10 mouse cellular contexts compared by ENCODE assay signal in the genomic region with DNA sequence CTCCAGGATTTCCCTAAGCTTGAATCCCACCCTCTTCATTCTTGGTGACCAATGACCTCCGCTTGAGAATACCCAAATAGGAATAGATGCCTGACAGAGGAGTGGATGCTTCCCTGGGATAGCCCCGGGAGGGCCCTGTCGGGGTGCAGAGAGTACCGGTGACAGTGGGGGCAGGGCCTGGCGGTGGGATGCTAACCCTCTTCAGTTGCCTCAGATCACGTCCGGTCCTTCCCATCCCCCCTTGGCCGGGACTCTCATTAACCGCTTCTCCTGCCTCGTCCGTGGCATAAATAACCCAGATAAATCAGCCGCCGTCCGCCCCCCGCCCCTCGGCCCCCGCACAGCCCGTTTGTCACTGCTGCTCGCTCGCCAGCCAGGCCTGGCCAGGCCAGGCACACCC. TPM values are rescaled to one million over a fixed set of nuclear protein-coding genes. Genes with fewer than 3 reads are reported as not detected.
DNase-seq lines count a peak whose midpoint lies in the region; ATAC-seq and TF ChIP-seq lines count a peak whose summit lies in the region.
"Had no signal": no experiment of that assay in that cellular context is flagged by ENCODE, and none has a peak within 500 bp of the region (broad histone marks: within the 10 kb centered on the region; RNA-seq: fewer than 3 reads in every experiment).

No protein-coding gene starts in this region.

- no peaks in the 10 kb centered on the region for H3K36me3 ChIP-seq in forebrain, embryonic 11.5 days (ENCODE audit: control insufficient read depth, insufficient read depth, low read length)
- 0 out of 2 replicates have a peak, but pooled peaks cover 7% of the 10 kb centered on the region for H3K36me3 ChIP-seq in forebrain, postnatal 0 days (ENCODE audit: insufficient read depth)
- H3K36me3 ChIP-seq in stomach, embryonic 14.5 days (ENCODE audit: control insufficient read depth, insufficient read depth, low read length): peaks cover 6% of the 10 kb centered on the region; the same call in 1 of the 2 replicates
- H3K36me3 ChIP-seq in stomach, postnatal 0 days (ENCODE audit: control insufficient read depth, insufficient read depth, low read length): peaks cover 9% of the 10 kb centered on the region
- H3K36me3 ChIP-seq in liver, embryonic 16.5 days (ENCODE audit: control insufficient read depth, insufficient read depth): no peaks in the 10 kb centered on the region

- H3K9ac ChIP-seq in forebrain, embryonic 11.5 days (ENCODE audit: low read length): 0 out of 2 replicates have a peak overlapping the region, but pooled peaks have one; percentile 7
- no peak overlapping the region for H3K9ac ChIP-seq in forebrain, postnatal 0 days
- no peak overlapping the region for H3K9ac ChIP-seq in stomach, embryonic 14.5 days (replicated peaks; ENCODE audit: low read depth, low read length)
- no peak overlapping the region for H3K9ac ChIP-seq in stomach, postnatal 0 days (ENCODE audit: low read length)
- no peak overlapping the region for H3K9ac ChIP-seq in liver, embryonic 16.5 days (ENCODE audit: low read depth, low read length)

- no peak for TF ChIP-seq CTCF in forebrain, postnatal 0 days (IDR thresholded peaks at IDR 0.05; ENCODE audit: low read depth)
- no peak for TF ChIP-seq CTCF in stomach, postnatal 0 days (IDR thresholded peaks at IDR 0.05; ENCODE audit: low read depth)

- no peak for DNase-seq in forebrain, embryonic 11.5 days (ENCODE audit: low spot score)
- no peak for DNase-seq in forebrain, postnatal 0 days
- DNase-seq in stomach, postnatal 0 days (ENCODE audit: low spot score): no peak
- no peak for DNase-seq in ovary, postnatal 14 days (ENCODE audit: low spot score)
- DNase-seq in adrenal gland, postnatal 36 days: no peak
- no peak for DNase-seq in right cerebral cortex, postnatal 4 days

- ATAC-seq in forebrain, embryonic 11.5 days (replicated peaks; ENCODE audit: low FRiP score): no peak
- no peak for ATAC-seq in forebrain, postnatal 0 days
- no peak for ATAC-seq in stomach, embryonic 14.5 days (ENCODE audit: insufficient number of reproducible peaks, insufficient read depth, low FRiP score, low read depth)
- ATAC-seq in stomach, postnatal 0 days (ENCODE audit: low FRiP score, low TSS enrichment): no peak
- no peak for ATAC-seq in liver, embryonic 16.5 days (ENCODE audit: low read depth)

- H3K4me3 ChIP-seq in forebrain, embryonic 11.5 days (ENCODE audit: low read depth, low read length): no peak overlapping the region
- no peak overlapping the region for H3K4me3 ChIP-seq in forebrain, postnatal 0 days (ENCODE audit: low read depth, low read length)
- H3K4me3 ChIP-seq in stomach, embryonic 14.5 days (ENCODE audit: low read depth, low read length): no peak overlapping the region
- H3K4me3 ChIP-seq in stomach, postnatal 0 days (ENCODE audit: low read depth, low read length): no peak overlapping the region
- H3K4me3 ChIP-seq in liver, embryonic 16.5 days (ENCODE audit: low read depth, low read length): peak overlapping the region; percentile 26; the same call in 1 of the 2 replicates

- peak overlapping the region; percentile 24; the same call in 1 of the 2 replicates for H3K4me2 ChIP-seq in forebrain, embryonic 11.5 days (ENCODE audit: low read depth, low read length, severe bottlenecking)
- H3K4me2 ChIP-seq in forebrain, postnatal 0 days (ENCODE audit: low read depth): no peak overlapping the region
- H3K4me2 ChIP-seq in stomach, embryonic 14.5 days (replicated peaks; ENCODE audit: low read depth, low read length): peak overlapping the region; percentile 24; the same call in 1 of the 2 replicates
- H3K4me2 ChIP-seq in stomach, postnatal 0 days (replicated peaks; ENCODE audit: low read depth): no peak overlapping the region
- H3K4me2 ChIP-seq in liver, embryonic 16.5 days (ENCODE audit: low read depth, low read length): peak overlapping the region; percentile 58

- no peaks in the 10 kb centered on the region for H3K9me3 ChIP-seq in forebrain, embryonic 11.5 days (ENCODE audit: control insufficient read depth, low read length)
- no peaks in the 10 kb centered on the region for H3K9me3 ChIP-seq in forebrain, postnatal 0 days (ENCODE audit: low read length)
- no peaks in the 10 kb centered on the region for H3K9me3 ChIP-seq in stomach, embryonic 14.5 days (ENCODE audit: control insufficient read depth, low read depth, low read length)
- H3K9me3 ChIP-seq in stomach, postnatal 0 days (ENCODE audit: control insufficient read depth, low read length): no peaks in the 10 kb centered on the region
- no peaks in the 10 kb centered on the region for H3K9me3 ChIP-seq in liver, embryonic 16.5 days (replicated peaks; ENCODE audit: control insufficient read depth, low read length)

- peak overlapping the region; percentile 21; the same call in 1 of the 2 replicates for H3K27ac ChIP-seq in forebrain, embryonic 11.5 days (ENCODE audit: low read depth, low read length)
- H3K27ac ChIP-seq in forebrain, postnatal 0 days (ENCODE audit: low read depth, low read length): no peak overlapping the region
- peak overlapping the region; percentile 22; the same call in 1 of the 2 replicates for H3K27ac ChIP-seq in stomach, embryonic 14.5 days (ENCODE audit: low read length)
- no peak overlapping the region for H3K27ac ChIP-seq in stomach, postnatal 0 days (replicated peaks)
- H3K27ac ChIP-seq in liver, embryonic 16.5 days (ENCODE audit: low read length): no peak overlapping the region; the same call in 1 of the 2 replicates

- no peak for TF ChIP-seq EP300 in stomach, postnatal 0 days (optimal IDR thresholded peaks at IDR 0.05)

- 3% methylated on average over 19 of the region's 20 CpGs for WGBS in forebrain, embryonic 11.5 days
- 6% methylated on average over 18 of the region's 20 CpGs for WGBS in forebrain, postnatal 0 days
- WGBS in stomach, embryonic 14.5 days: 3% methylated on average over 20 of the region's 20 CpGs
- 8% methylated on average over 13 of the region's 20 CpGs for WGBS in stomach, postnatal 0 days
- 2% methylated on average over 19 of the region's 20 CpGs for WGBS in liver, embryonic 16.5 days (ENCODE audit: insufficient replicate concordance)

- H3K4me1 ChIP-seq in forebrain, embryonic 11.5 days (replicated peaks; ENCODE audit: control insufficient read depth, insufficient read depth, low read length): peaks cover 57% of the 10 kb centered on the region
- H3K4me1 ChIP-seq in forebrain, postnatal 0 days (ENCODE audit: insufficient read depth): peaks cover 26% of the 10 kb centered on the region
- peaks cover 47% of the 10 kb centered on the region for H3K4me1 ChIP-seq in stomach, embryonic 14.5 days (ENCODE audit: control insufficient read depth, insufficient read depth, low read length)
- 0 out of 2 replicates have a peak, but pooled peaks cover 7% of the 10 kb centered on the region for H3K4me1 ChIP-seq in stomach, postnatal 0 days (replicated peaks; ENCODE audit: control insufficient read depth, insufficient read depth)
- H3K4me1 ChIP-seq in liver, embryonic 16.5 days (ENCODE audit: control insufficient read depth, low read depth, low read length): peaks cover 64% of the 10 kb centered on the region

- peaks cover 47% of the 10 kb centered on the region for H3K27me3 ChIP-seq in forebrain, embryonic 11.5 days (ENCODE audit: control insufficient read depth, insufficient read depth, low read length)
- H3K27me3 ChIP-seq in forebrain, postnatal 0 days (ENCODE audit: insufficient read depth, low read length): peaks cover 41% of the 10 kb centered on the region
- H3K27me3 ChIP-seq in stomach, embryonic 14.5 days (ENCODE audit: control insufficient read depth, insufficient read depth, low read length): peaks cover 31% of the 10 kb centered on the region
- peaks cover 7% of the 10 kb centered on the region; the same call in 1 of the 2 replicates for H3K27me3 ChIP-seq in stomach, postnatal 0 days (ENCODE audit: control insufficient read depth, insufficient read depth, low read length)
- peaks cover 56% of the 10 kb centered on the region for H3K27me3 ChIP-seq in liver, embryonic 16.5 days (ENCODE audit: control insufficient read depth, insufficient read depth, low read depth, low read length)

RNA-seq across cellular contexts. Expression of a gene that starts 3.6 kb away (rescaled TPM):
- 0.61 TPM in 2 replicates for polyA plus RNA-seq in forebrain, embryonic 11.5 days (2014; fragmentation: Nextera tagmentation; extraction: Ambion mirVana)
- 21.2 and 21.4 TPM in 2 replicates for total RNA-seq in forebrain, postnatal 0 days (2014; rRNA removed)
- polyA plus RNA-seq in forebrain, postnatal 0 days (2015; fragmentation: Nextera tagmentation; extraction: Ambion mirVana): 6.3 and 7.7 TPM in 2 replicates
- polyA plus RNA-seq in stomach, embryonic 14.5 days (2014; fragmentation: Nextera tagmentation; extraction: Ambion mirVana): 0.16 and 0.25 TPM in 2 replicates
- polyA plus RNA-seq in stomach, postnatal 0 days (2015; fragmentation: Nextera tagmentation; extraction: Ambion mirVana): 0.55 and 0.63 TPM in 2 replicates
- 0.06 TPM in 1 of 2 replicates, not detected in the other for polyA plus RNA-seq in liver, embryonic 16.5 days (2015; fragmentation: Nextera tagmentation; extraction: Ambion mirVana)
- total RNA-seq in adrenal gland, postnatal 36 days (2021): 1 to 10 TPM; 3.1 to 4.8 TPM
- total RNA-seq: neutrophil, adult 5-6 weeks had no signal
- polyA plus RNA-seq: inflammation-experienced regulatory T-cells, adult 6 months had no signal

RNA-seq across cellular contexts. Expression of a gene that starts 10.9 kb away (rescaled TPM):
- 46.3 and 47.2 TPM in 2 replicates for polyA plus RNA-seq in forebrain, embryonic 11.5 days (2014; fragmentation: Nextera tagmentation; extraction: Ambion mirVana)
- total RNA-seq in forebrain, postnatal 0 days (2014; rRNA removed): 57.3 and 68.3 TPM in 2 replicates
- 64.0 and 64.9 TPM in 2 replicates for polyA plus RNA-seq in forebrain, postnatal 0 days (2015; fragmentation: Nextera tagmentation; extraction: Ambion mirVana)
- polyA plus RNA-seq in stomach, embryonic 14.5 days (2014; fragmentation: Nextera tagmentation; extraction: Ambion mirVana): 75.2 and 84.5 TPM in 2 replicates
- polyA plus RNA-seq in stomach, postnatal 0 days (2015; fragmentation: Nextera tagmentation; extraction: Ambion mirVana): 85.2 and 98.6 TPM in 2 replicates
- 32.5 and 35.7 TPM in 2 replicates for polyA plus RNA-seq in liver, embryonic 16.5 days (2015; fragmentation: Nextera tagmentation; extraction: Ambion mirVana)
- 10 to 100 TPM; 58.7 to 72.1 TPM for total RNA-seq in adrenal gland, postnatal 36 days (2021)

RNA-seq across cellular contexts. Expression of a gene that starts 32.5 kb away (rescaled TPM):
- polyA plus RNA-seq in forebrain, embryonic 11.5 days (2014; fragmentation: Nextera tagmentation; extraction: Ambion mirVana): 21.3 and 23.3 TPM in 2 replicates
- total RNA-seq in forebrain, postnatal 0 days (2014; rRNA removed): 65.9 and 80.4 TPM in 2 replicates
- 55.5 and 56.8 TPM in 2 replicates for polyA plus RNA-seq in forebrain, postnatal 0 days (2015; fragmentation: Nextera tagmentation; extraction: Ambion mirVana)
- 38.4 and 41.0 TPM in 2 replicates for polyA plus RNA-seq in stomach, embryonic 14.5 days (2014; fragmentation: Nextera tagmentation; extraction: Ambion mirVana)
- polyA plus RNA-seq in stomach, postnatal 0 days (2015; fragmentation: Nextera tagmentation; extraction: Ambion mirVana): 24.6 and 25.2 TPM in 2 replicates
- 2.6 and 3.1 TPM in 2 replicates for polyA plus RNA-seq in liver, embryonic 16.5 days (2015; fragmentation: Nextera tagmentation; extraction: Ambion mirVana)
- 10 to 100 TPM; 55.3 to 63.1 TPM for total RNA-seq in adrenal gland, postnatal 36 days (2021)

RNA-seq across cellular contexts. Expression of a gene that starts 32.7 kb away (rescaled TPM):
- polyA plus RNA-seq in forebrain, embryonic 11.5 days (2014; fragmentation: Nextera tagmentation; extraction: Ambion mirVana): 8.9 and 9.4 TPM in 2 replicates
- 54.8 and 58.0 TPM in 2 replicates for total RNA-seq in forebrain, postnatal 0 days (2014; rRNA removed)
- polyA plus RNA-seq in forebrain, postnatal 0 days (2015; fragmentation: Nextera tagmentation; extraction: Ambion mirVana): 61.2 and 70.8 TPM in 2 replicates
- 1.6 and 1.7 TPM in 2 replicates for polyA plus RNA-seq in stomach, embryonic 14.5 days (2014; fragmentation: Nextera tagmentation; extraction: Ambion mirVana)
- 1.4 and 1.7 TPM in 2 replicates for polyA plus RNA-seq in stomach, postnatal 0 days (2015; fragmentation: Nextera tagmentation; extraction: Ambion mirVana)
- polyA plus RNA-seq in liver, embryonic 16.5 days (2015; fragmentation: Nextera tagmentation; extraction: Ambion mirVana): 0.06 and 0.07 TPM in 2 replicates
- total RNA-seq in adrenal gland, postnatal 36 days (2021): 1 to 10 TPM; 2.6 to 4.1 TPM

RNA-seq across cellular contexts. Expression of a gene that starts 59.6 kb away (rescaled TPM):
- 42.6 and 44.7 TPM in 2 replicates for polyA plus RNA-seq in forebrain, embryonic 11.5 days (2014; fragmentation: Nextera tagmentation; extraction: Ambion mirVana)
- 28.4 and 43.7 TPM in 2 replicates for total RNA-seq in forebrain, postnatal 0 days (2014; rRNA removed)
- polyA plus RNA-seq in forebrain, postnatal 0 days (2015; fragmentation: Nextera tagmentation; extraction: Ambion mirVana): 18.7 and 22.9 TPM in 2 replicates
- polyA plus RNA-seq in stomach, embryonic 14.5 days (2014; fragmentation: Nextera tagmentation; extraction: Ambion mirVana): 77.0 and 79.0 TPM in 2 replicates
- 17.9 and 21.2 TPM in 2 replicates for polyA plus RNA-seq in stomach, postnatal 0 days (2015; fragmentation: Nextera tagmentation; extraction: Ambion mirVana)
- 4.0 and 6.3 TPM in 2 replicates for polyA plus RNA-seq in liver, embryonic 16.5 days (2015; fragmentation: Nextera tagmentation; extraction: Ambion mirVana)
- 10 to 100 TPM; 59.8 to 67.4 TPM for total RNA-seq in adrenal gland, postnatal 36 days (2021)
- total RNA-seq: neutrophil, adult 5-6 weeks had no signal
- polyA plus RNA-seq: inflammation-experienced regulatory T-cells, adult 6 months had no signal

Comparison
In these comparisons a context has a peak if more than half of its experiments do, and no peak if none do; other contexts are left out.
1. H3K27ac ChIP-seq: peak in forebrain, embryonic 11.5 days (single experiment) and stomach, embryonic 14.5 days (single experiment); none in forebrain, postnatal 0 days (single experiment), stomach, postnatal 0 days (single experiment) and liver, embryonic 16.5 days (single experiment).
2. H3K4me2 ChIP-seq: peak in forebrain, embryonic 11.5 days (single experiment), stomach, embryonic 14.5 days (single experiment) and liver, embryonic 16.5 days (single experiment); none in forebrain, postnatal 0 days (single experiment) and stomach, postnatal 0 days (single experiment).